Mouse (Mus musculus): ENCODE data around the gene Hspa2. TPM values are rescaled to one million over a fixed set of nuclear protein-coding genes. Genes with fewer than 3 reads are reported as not detected.
A peak's percentile ranks its signal among the peaks of the same experiment; 100 is the strongest.

The Hspa2 gene
- polyA plus RNA-seq, 1 experiment from 2014 or later: 18.8 TPM

GRCm38 (mm10) chr12:76444359-76444772 lies 40.4 kb downstream of the Hspa2 start:
- 0 out of 2 replicates have a peak, but pooled peaks have one; percentile 63 for ATAC-seq (ENCODE audit: low FRiP score, low TSS enrichment)
- Histone ChIP-seq H3K9ac (ENCODE audit: low read length) (no peak overlapping the region), H3K27ac (replicated peaks) (no peak overlapping the region; the same call in 1 of the 2 replicates), H3K27me3 (ENCODE audit: control insufficient read depth, insufficient read depth, low read length) (no peaks in the 10 kb centered on the region), H3K4me1 (replicated peaks; ENCODE audit: control insufficient read depth, insufficient read depth) (peaks cover 3% of the 10 kb centered on the region; the same call in 1 of the 2 replicates), H3K4me2 (replicated peaks; ENCODE audit: low read depth) (peak overlapping the region; percentile 29), H3K4me3 (ENCODE audit: low read depth, low read length) (no peak overlapping the region; the same call in 1 of the 2 replicates), H3K36me3 (ENCODE audit: control insufficient read depth, insufficient read depth, low read length) (no peaks in the 10 kb centered on the region), H3K9me3 (ENCODE audit: control insufficient read depth, low read length) (no peaks in the 10 kb centered on the region)
- TF ChIP-seq CTCF (IDR thresholded peaks at IDR 0.05; ENCODE audit: low read depth) (no peak), EP300 (optimal IDR thresholded peaks at IDR 0.05) (no peak)
- peak; percentile 59 for DNase-seq (ENCODE audit: low spot score)
- 61% methylated on average over 10 of the region's 10 CpGs for WGBS

- H3K36me3 ChIP-seq (ENCODE audit: control insufficient read depth, insufficient read depth, low read length): no peaks in the 10 kb centered on the region
- TF ChIP-seq EP300 (optimal IDR thresholded peaks at IDR 0.05) (no peak), CTCF (IDR thresholded peaks at IDR 0.05; ENCODE audit: low read depth) (no peak)
- peak overlapping the region; percentile 29; the same call in 1 of the 2 replicates for H3K4me2 ChIP-seq (replicated peaks; ENCODE audit: low read depth)
- no peak overlapping the region for H3K9ac ChIP-seq (ENCODE audit: low read length)
- no peak overlapping the region for H3K4me3 ChIP-seq (ENCODE audit: low read depth, low read length)
- no peak for ATAC-seq (ENCODE audit: low FRiP score, low TSS enrichment)
- H3K27ac ChIP-seq (replicated peaks): no peak overlapping the region; the same call in 1 of the 2 replicates
- no peak for DNase-seq (ENCODE audit: low spot score)
- whole genome bisulfite sequencing: 78% methylated on average over 6 of the region's 6 CpGs
- H3K27me3 ChIP-seq (ENCODE audit: control insufficient read depth, insufficient read depth, low read length): no peaks in the 10 kb centered on the region
- peaks cover 3% of the 10 kb centered on the region; the same call in 1 of the 2 replicates for H3K4me1 ChIP-seq (replicated peaks; ENCODE audit: control insufficient read depth, insufficient read depth)
- H3K9me3 ChIP-seq (ENCODE audit: control insufficient read depth, low read length): no peaks in the 10 kb centered on the region
Measured at GRCm38 (mm10) chr12:76444862-76445261, 40.9 kb downstream of the Hspa2 start.

DNA sequence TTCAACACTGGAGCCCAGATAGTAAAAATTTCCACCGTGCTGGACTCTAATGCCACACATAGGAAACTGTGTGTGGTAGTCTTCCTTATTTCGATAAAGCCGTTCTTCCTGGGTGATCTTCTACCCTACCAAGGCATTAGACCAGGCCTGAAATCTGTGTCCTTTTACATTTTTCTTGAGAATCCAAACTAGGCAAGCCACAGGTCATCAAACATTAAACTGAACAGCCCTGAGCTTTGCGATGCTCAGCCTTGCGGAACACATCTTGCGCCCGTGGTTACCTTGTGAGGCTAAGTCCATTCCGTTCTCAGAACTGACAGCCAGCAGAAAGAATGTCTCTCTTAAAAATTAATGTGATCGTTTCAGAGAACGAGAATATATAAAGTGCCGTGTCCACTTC lies 42.2 kb downstream of the Hspa2 start:
- ATAC-seq (ENCODE audit: low FRiP score, low TSS enrichment) (no peak), DNase-seq (ENCODE audit: low spot score) (no peak)
- Histone ChIP-seq H3K27me3 (ENCODE audit: control insufficient read depth, insufficient read depth, low read length) (no peaks in the 10 kb centered on the region), H3K4me1 (replicated peaks; ENCODE audit: control insufficient read depth, insufficient read depth) (peaks cover 3% of the 10 kb centered on the region; the same call in 1 of the 2 replicates), H3K36me3 (ENCODE audit: control insufficient read depth, insufficient read depth, low read length) (no peaks in the 10 kb centered on the region), H3K9me3 (ENCODE audit: control insufficient read depth, low read length) (no peaks in the 10 kb centered on the region), H3K9ac (ENCODE audit: low read length) (no peak overlapping the region), H3K4me3 (ENCODE audit: low read depth, low read length) (no peak overlapping the region), H3K4me2 (replicated peaks; ENCODE audit: low read depth) (no peak overlapping the region), H3K27ac (replicated peaks) (no peak overlapping the region)
- WGBS: 79% methylated on average over 11 of the region's 11 CpGs
- TF ChIP-seq EP300 (optimal IDR thresholded peaks at IDR 0.05): no peak
- TF ChIP-seq CTCF (IDR thresholded peaks at IDR 0.05; ENCODE audit: low read depth): no peak

GRCm38 (mm10) chr12:76448127-76448526 lies 44.2 kb downstream of the Hspa2 start:
- WGBS: 52% methylated on average over 6 of the region's 6 CpGs
- H3K27ac ChIP-seq (replicated peaks): peak overlapping the region; percentile 63
- H3K27me3 ChIP-seq (ENCODE audit: control insufficient read depth, insufficient read depth, low read length): no peaks in the 10 kb centered on the region
- TF ChIP-seq EP300 (optimal IDR thresholded peaks at IDR 0.05) (no peak), CTCF (IDR thresholded peaks at IDR 0.05; ENCODE audit: low read depth) (no peak)
- H3K9ac ChIP-seq (ENCODE audit: low read length): 0 out of 2 replicates have a peak overlapping the region, but pooled peaks have one; percentile 13
- ATAC-seq (ENCODE audit: low FRiP score, low TSS enrichment): no peak
- peaks cover 3% of the 10 kb centered on the region; the same call in 1 of the 2 replicates for H3K4me1 ChIP-seq (replicated peaks; ENCODE audit: control insufficient read depth, insufficient read depth)
- no peak overlapping the region for H3K4me3 ChIP-seq (ENCODE audit: low read depth, low read length)
- H3K9me3 ChIP-seq (ENCODE audit: control insufficient read depth, low read length): no peaks in the 10 kb centered on the region
- no peak for DNase-seq (ENCODE audit: low spot score)
- H3K4me2 ChIP-seq (replicated peaks; ENCODE audit: low read depth): no peak overlapping the region
- H3K36me3 ChIP-seq (ENCODE audit: control insufficient read depth, insufficient read depth, low read length): no peaks in the 10 kb centered on the region

GRCm38 (mm10) chr12:76452203-76452602 lies 48.2 kb downstream of the Hspa2 start:
- Histone ChIP-seq H3K4me1 (replicated peaks; ENCODE audit: control insufficient read depth, insufficient read depth) (peaks cover 3% of the 10 kb centered on the region; the same call in 1 of the 2 replicates), H3K4me3 (ENCODE audit: low read depth, low read length) (no peak overlapping the region), H3K9me3 (ENCODE audit: control insufficient read depth, low read length) (no peaks in the 10 kb centered on the region), H3K4me2 (replicated peaks; ENCODE audit: low read depth) (no peak overlapping the region), H3K27ac (replicated peaks) (no peak overlapping the region), H3K36me3 (ENCODE audit: control insufficient read depth, insufficient read depth, low read length) (no peaks in the 10 kb centered on the region), H3K9ac (ENCODE audit: low read length) (no peak overlapping the region), H3K27me3 (ENCODE audit: control insufficient read depth, insufficient read depth, low read length) (no peaks in the 10 kb centered on the region)
- TF ChIP-seq EP300 (optimal IDR thresholded peaks at IDR 0.05) (no peak), CTCF (IDR thresholded peaks at IDR 0.05; ENCODE audit: low read depth) (no peak)
- DNase-seq (ENCODE audit: low spot score) (no peak), ATAC-seq (ENCODE audit: low FRiP score, low TSS enrichment) (no peak)
- WGBS: 31% methylated on average over 2 of the region's 2 CpGs

Other genes starting within 250 kb of the Hspa2 start
- 0.04 and 0.05 TPM in 2 replicates for gene Esr2, start 226.9 kb upstream of the Hspa2 start, polyA plus RNA-seq (2015; fragmentation: Nextera tagmentation; extraction: Ambion mirVana)
- gene Tex21, start 157.4 kb upstream of the Hspa2 start, polyA plus RNA-seq (2015; fragmentation: Nextera tagmentation; extraction: Ambion mirVana): not detected in 2 replicates
- gene Mthfd1, start 148.9 kb upstream of the Hspa2 start, polyA plus RNA-seq (2015; fragmentation: Nextera tagmentation; extraction: Ambion mirVana): 28.9 and 29.6 TPM in 2 replicates
- gene Akap5, start 79.3 kb upstream of the Hspa2 start, polyA plus RNA-seq (2015; fragmentation: Nextera tagmentation; extraction: Ambion mirVana): 2.0 and 2.2 TPM in 2 replicates
- gene Zbtb25, start 34.6 kb upstream of the Hspa2 start, polyA plus RNA-seq (2015; fragmentation: Nextera tagmentation; extraction: Ambion mirVana): 7.0 and 7.4 TPM in 2 replicates
- gene Zbtb1, start 33.9 kb upstream of the Hspa2 start, polyA plus RNA-seq (2015; fragmentation: Nextera tagmentation; extraction: Ambion mirVana): 4.8 and 5.0 TPM in 2 replicates
- 3.5 and 4.9 TPM in 2 replicates for gene Ppp1r36, start 13.4 kb downstream of the Hspa2 start, polyA plus RNA-seq (2015; fragmentation: Nextera tagmentation; extraction: Ambion mirVana)
- 5.7 and 6.4 TPM in 2 replicates for gene Plekhg3, start 126.7 kb downstream of the Hspa2 start, polyA plus RNA-seq (2015; fragmentation: Nextera tagmentation; extraction: Ambion mirVana)

Measured in stomach, postnatal 0 days (tissue).